Comparison of ENCODE assay signal across 32 mouse cellular contexts in genomic region chr13:46514484-46514883, GRCm38 (mm10). TPM values are rescaled to one million over a fixed set of nuclear protein-coding genes. Genes with fewer than 3 reads are reported as not detected.
A peak's percentile ranks its signal among the peaks of the same experiment; 100 is the strongest.
DNase-seq lines count a peak whose midpoint lies in the region; ATAC-seq and TF ChIP-seq lines count a peak whose summit lies in the region.
"Had no signal": no experiment of that assay in that cellular context is flagged by ENCODE, and none has a peak within 500 bp of the region (broad histone marks: within the 10 kb centered on the region; RNA-seq: fewer than 3 reads in every experiment).

No protein-coding gene starts in this region.

- 84% methylated on average over 10 of the region's 10 CpGs for WGBS in heart, embryonic 12.5 days
- WGBS in heart, embryonic 16.5 days, result 86% methylated on average over 10 of the region's 10 CpGs
- WGBS in heart, adult 2 months, result 87% methylated on average over 10 of the region's 10 CpGs

- no peaks in the 10 kb centered on the region for H3K27me3 ChIP-seq in heart, embryonic 12.5 days (replicated peaks)
- no peaks in the 10 kb centered on the region for H3K27me3 ChIP-seq in heart, embryonic 16.5 days (ENCODE audit: control insufficient read depth, insufficient read depth, low read length)
- H3K27me3 ChIP-seq in heart, adult 2 months (ENCODE audit: control insufficient read depth, insufficient read depth, low read length), result no peaks in the 10 kb centered on the region
- H3K27me3 ChIP-seq: CH12.LX; embryonic facial prominence, embryonic 13.5 days; forebrain, embryonic 12.5 days; forebrain, embryonic 15.5 days; hindbrain, embryonic 13.5 days; intestine, embryonic 15.5 days; kidney, embryonic 15.5 days had no signal

- no peak overlapping the region for H3K4me2 ChIP-seq in heart, embryonic 12.5 days
- no peak overlapping the region for H3K4me2 ChIP-seq in heart, embryonic 16.5 days (ENCODE audit: low read depth, low read length)
- H3K4me2 ChIP-seq: embryonic facial prominence, embryonic 13.5 days; forebrain, embryonic 12.5 days; forebrain, embryonic 15.5 days; hindbrain, embryonic 13.5 days; intestine, embryonic 15.5 days; kidney, embryonic 15.5 days had no signal

- peak overlapping the region; percentile 92 for H3K27ac ChIP-seq in heart, embryonic 12.5 days (ENCODE audit: poor library complexity, severe bottlenecking)
- H3K27ac ChIP-seq in heart, embryonic 16.5 days (ENCODE audit: low read length), result peak overlapping the region; percentile 97
- no peak overlapping the region for H3K27ac ChIP-seq in heart, adult 2 months
- H3K27ac ChIP-seq: embryonic facial prominence, embryonic 10.5 days; embryonic facial prominence, embryonic 13.5 days; forebrain, embryonic 12.5 days; forebrain, embryonic 15.5 days; hindbrain, embryonic 10.5 days; hindbrain, embryonic 13.5 days; intestine, embryonic 15.5 days; kidney, embryonic 15.5 days had no signal

- H3K79me2 ChIP-seq in heart, adult 2 months (replicated peaks; ENCODE audit: control insufficient read depth, insufficient read depth, low read length), result no peaks in the 10 kb centered on the region

- ATAC-seq in heart, embryonic 12.5 days (ENCODE audit: insufficient number of reproducible peaks, low FRiP score), result no peak
- no peak for ATAC-seq in heart, embryonic 16.5 days (replicated peaks; ENCODE audit: extremely low read depth, insufficient read depth, low FRiP score)
- ATAC-seq: activated CD4-positive, CD25-positive, alpha-beta regulatory T cell, adult 4 months; forebrain, embryonic 15.5 days; hindbrain, embryonic 16.5 days; intestine, embryonic 15.5 days had no signal

- H3K9me3 ChIP-seq in heart, embryonic 12.5 days (replicated peaks), result no peaks in the 10 kb centered on the region; the same call in 1 of the 2 replicates
- 0 out of 2 replicates have a peak, but pooled peaks cover 2% of the 10 kb centered on the region for H3K9me3 ChIP-seq in heart, embryonic 16.5 days (replicated peaks; ENCODE audit: control insufficient read depth, low read length)
- H3K9me3 ChIP-seq: forebrain, embryonic 12.5 days; forebrain, embryonic 15.5 days; G1E; intestine, embryonic 15.5 days; kidney, embryonic 15.5 days had no signal

- intact Hi-C loops in heart, adult 2 months (cut with DNase I), result no loop called here

- H3K4me1 ChIP-seq in heart, embryonic 12.5 days (replicated peaks), result peaks cover 43% of the 10 kb centered on the region
- peaks cover 38% of the 10 kb centered on the region for H3K4me1 ChIP-seq in heart, embryonic 16.5 days (ENCODE audit: control insufficient read depth, insufficient read depth, low read length)
- H3K4me1 ChIP-seq in heart, adult 2 months (ENCODE audit: control insufficient read depth, insufficient read depth, low read length), result peaks cover 9% of the 10 kb centered on the region
- H3K4me1 ChIP-seq: embryonic facial prominence, embryonic 10.5 days; embryonic facial prominence, embryonic 13.5 days; hindbrain, embryonic 13.5 days; intestine, embryonic 15.5 days had no signal

- peaks cover 8% of the 10 kb centered on the region; the same call in 1 of the 2 replicates for H3K36me3 ChIP-seq in heart, embryonic 12.5 days
- peaks cover 9% of the 10 kb centered on the region for H3K36me3 ChIP-seq in heart, embryonic 16.5 days (ENCODE audit: control insufficient read depth, insufficient read depth)
- no peaks in the 10 kb centered on the region for H3K36me3 ChIP-seq in heart, adult 2 months (ENCODE audit: control insufficient read depth, insufficient read depth, low read length)
- H3K36me3 ChIP-seq: embryonic facial prominence, embryonic 10.5 days; embryonic facial prominence, embryonic 13.5 days; forebrain, embryonic 12.5 days; forebrain, embryonic 15.5 days; G1E; hindbrain, embryonic 10.5 days; hindbrain, embryonic 13.5 days; intestine, embryonic 15.5 days; kidney, embryonic 15.5 days had no signal

- DNase-seq in heart, adult 11 months, result peak; percentile 44
- DNase-seq in heart, adult 8-10 months (ENCODE audit: low spot score), result no peak
- DNase-seq in heart, adult 9 months (ENCODE audit: low spot score in 2 of 2), result no peak
- no peak for DNase-seq in heart, adult 2 months
- DNase-seq in MEL-GATA-1-ER (ENCODE audit: extremely low read depth, low read depth), result peak; percentile 86
- no peak for DNase-seq in layer of hippocampus, postnatal 36 days
- DNase-seq: adrenal gland, adult 8-10 months; adrenal gland, postnatal 25 days; B cell, adult 2 months; cerebellum, adult 11-12 months; cerebellum, adult 8-10 months; cerebellum, postnatal 10 days; cerebellum, postnatal 36 days; embryo, embryonic 11 days; gastrocnemius, postnatal 10 days; kidney, adult 11 months; kidney, adult 8-10 months had no signal

- no peak for TF ChIP-seq CTCF in heart, adult 2 months (IDR thresholded peaks at IDR 0.05)

- H3K9ac ChIP-seq in heart, embryonic 12.5 days, result no peak overlapping the region
- H3K9ac ChIP-seq in heart, embryonic 16.5 days (ENCODE audit: low read length), result no peak overlapping the region
- no peak overlapping the region for H3K9ac ChIP-seq in heart, adult 2 months (ENCODE audit: low read depth, low read length)
- H3K9ac ChIP-seq: embryonic facial prominence, embryonic 13.5 days; forebrain, embryonic 12.5 days; forebrain, embryonic 15.5 days; hindbrain, embryonic 13.5 days; intestine, embryonic 15.5 days; kidney, embryonic 15.5 days had no signal

- TF ChIP-seq EP300 in heart, adult 2 months (IDR thresholded peaks at IDR 0.05; ENCODE audit: insufficient read depth, low read depth, low read length), result no peak

- TF ChIP-seq POLR2A in heart, adult 2 months (IDR thresholded peaks at IDR 0.05; ENCODE audit: insufficient read depth, low read depth, low read length), result no peak

- H3K4me3 ChIP-seq in heart, embryonic 12.5 days, result no peak overlapping the region
- no peak overlapping the region for H3K4me3 ChIP-seq in heart, embryonic 16.5 days (ENCODE audit: low read length)
- H3K4me3 ChIP-seq in heart, adult 2 months, result no peak overlapping the region
- H3K4me3 ChIP-seq: embryonic facial prominence, embryonic 10.5 days; embryonic facial prominence, embryonic 13.5 days; erythroblast, embryonic 14.5 days; forebrain, embryonic 12.5 days; forebrain, embryonic 15.5 days; hindbrain, embryonic 10.5 days; hindbrain, embryonic 13.5 days; intestine, embryonic 15.5 days; kidney, embryonic 15.5 days had no signal

RNA-seq across cellular contexts. Expression of gene Cap2, which starts 12.8 kb away (rescaled TPM):
- 100 to 1,000 TPM; 137 to 160 (median 155) TPM for total RNA-seq in heart, adult 8-10 months (2022)
- 175 and 177 TPM in 2 replicates for polyA plus RNA-seq in heart, embryonic 12.5 days (2016; fragmentation: Nextera tagmentation; extraction: Ambion mirVana)
- 170 and 182 TPM in 2 replicates for polyA plus RNA-seq in heart, embryonic 16.5 days (2015; fragmentation: Nextera tagmentation; extraction: Ambion mirVana)
- 100 to 1,000 TPM; 135 to 147 TPM for total RNA-seq in heart, adult 2 months (2021)
- polyA plus RNA-seq in heart, adult 2 months (2012; rRNA removed), result 115 and 143 TPM in 2 replicates
- total RNA-seq in layer of hippocampus, postnatal 36 days (2021), result 100 to 1,000 TPM; 207 to 228 TPM
- polyA plus RNA-seq: erythroblast, embryonic 14.5 days; G1E had no signal

Comparison
In these comparisons a context has a peak if more than half of its experiments do, and no peak if none do; other contexts are left out.
1. DNase-seq: peak in heart, adult 11 months (single experiment) and MEL-GATA-1-ER (single experiment); none in heart, adult 8-10 months (single experiment), heart, adult 9 months (0 of 2), heart, adult 2 months (0 of 2) and layer of hippocampus, postnatal 36 days (0 of 2).